Mouse (Mus musculus) neural tube, embryonic 15.5 days (tissue): ENCODE data around the gene Alox5ap. TPM values are rescaled to one million over a fixed set of nuclear protein-coding genes. Genes with fewer than 3 reads are reported as not detected.

Experiments used
- ATAC-seq: fragments of 200-750 bp; cut with Nextera tagmentation; 2 replicates; pipeline ENCODE4 v1.8.0; 2017; ENCODE audit warnings: mild to moderate bottlenecking, moderate TSS enrichment, moderate library complexity; ENCODE audit not compliant: low FRiP score
- H3K27ac ChIP-seq: fragments of 300-500 bp; sonication (generic); replicated peaks from 2 replicates; pipeline ENCODE4 v1.5.1; 2015; ENCODE audit warnings: mild to moderate bottlenecking, inconsistent platforms
- H3K27me3 ChIP-seq: fragments of 300-500 bp; sonication (generic); replicated peaks from 2 replicates; pipeline ENCODE4 v1.6.1; 2015; ENCODE audit warnings: inconsistent platforms
- H3K36me3 ChIP-seq: fragments of 300-500 bp; sonication (generic); 2 replicates; pipeline ENCODE4 v1.6.1; 2015; ENCODE audit warnings: inconsistent platforms
- H3K4me1 ChIP-seq: fragments of 300-500 bp; sonication (generic); 2 replicates; pipeline ENCODE4 v1.6.1; 2015; ENCODE audit warnings: inconsistent platforms
- H3K4me2 ChIP-seq: fragments of 300-500 bp; sonication (generic); 2 replicates; pipeline ENCODE4 v1.6.1; 2015; ENCODE audit warnings: inconsistent platforms, mild to moderate bottlenecking, moderate library complexity
- H3K4me3 ChIP-seq: fragments of 300-500 bp; sonication (generic); replicated peaks from 2 replicates; pipeline ENCODE4 v1.5.1; 2015; ENCODE audit warnings: mild to moderate bottlenecking, inconsistent platforms
- H3K9ac ChIP-seq: fragments of 300-500 bp; sonication (generic); replicated peaks from 2 replicates; pipeline ENCODE4 v1.6.1; 2015; ENCODE audit warnings: mild to moderate bottlenecking, inconsistent platforms
- H3K9me3 ChIP-seq: fragments of 300-500 bp; sonication (generic); replicated peaks from 2 replicates; pipeline ENCODE4 v1.6.1; 2016; ENCODE audit warnings: inconsistent platforms
- WGBS: fragments of 180-500 bp; shearing (Covaris S2); methylation state at CpG from one replicate; pipeline ENCODE4 v1.1.7; 2015; ENCODE audit warnings: mixed read lengths; 5-methylcytosine and 5-hydroxymethylcytosine counted together
- polyA plus RNA-seq: library from polyadenylated mRNA; unstranded; fragments of >200 nt; fragmentation: Nextera tagmentation; extraction: Ambion mirVana; gene quantifications from 2 replicates; pipeline ENCODE4 v1.2.1, GENCODE M21; 2015

Alox5ap gene
- 12.0 and 17.4 TPM in 2 replicates for polyA plus RNA-seq

GRCm38 (mm10) chr5:149264405-149264804, at the start of gene Alox5ap:
Gene Alox5ap (plus strand): TSS chr5:149264767.
- WGBS, result 63% methylated on average over 4 of the region's 4 CpGs
- no peaks in the 10 kb centered on the region for H3K36me3 ChIP-seq
- H3K4me2 ChIP-seq, result no peak within 1 kb of the TSS
- H3K9me3 ChIP-seq, result no peaks in the 10 kb centered on the region
- no peak within 1 kb of the TSS for H3K9ac ChIP-seq
- H3K27me3 ChIP-seq, result no peaks in the 10 kb centered on the region
- ATAC-seq, result no peak
- peaks cover 2% of the 10 kb centered on the region for H3K4me1 ChIP-seq
- H3K27ac ChIP-seq, result no peak within 1 kb of the TSS
- H3K4me3 ChIP-seq, result no peak within 1 kb of the TSS

DNA sequence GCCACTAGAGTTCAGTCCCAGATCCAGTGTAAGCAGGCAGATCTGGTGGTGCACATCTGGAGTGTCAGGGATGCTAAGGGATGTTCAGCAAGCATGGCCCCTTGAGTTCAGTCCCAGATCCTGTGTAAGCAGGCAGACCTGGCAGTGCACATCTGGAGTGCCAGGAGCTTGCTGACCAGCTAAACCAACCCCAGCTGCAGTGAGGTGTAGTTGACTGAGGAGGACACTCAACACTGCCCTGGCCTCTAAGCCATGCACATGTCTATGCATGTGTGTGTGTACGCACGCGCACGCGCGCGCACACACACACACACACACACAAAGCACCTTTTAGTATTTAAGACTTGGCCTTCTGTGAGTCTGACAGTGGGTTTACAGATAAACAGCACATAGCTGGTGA, 49.0 kb upstream of the Alox5ap start:
- Histone ChIP-seq H3K9me3 (no peaks in the 10 kb centered on the region), H3K9ac (no peak overlapping the region), H3K4me1 (no peaks in the 10 kb centered on the region), H3K27ac (no peak overlapping the region), H3K4me3 (no peak overlapping the region), H3K27me3 (no peaks in the 10 kb centered on the region), H3K36me3 (peaks cover 57% of the 10 kb centered on the region), H3K4me2 (no peak overlapping the region)
- WGBS, result 99% methylated on average over 7 of the region's 7 CpGs
- no peak for ATAC-seq

DNA sequence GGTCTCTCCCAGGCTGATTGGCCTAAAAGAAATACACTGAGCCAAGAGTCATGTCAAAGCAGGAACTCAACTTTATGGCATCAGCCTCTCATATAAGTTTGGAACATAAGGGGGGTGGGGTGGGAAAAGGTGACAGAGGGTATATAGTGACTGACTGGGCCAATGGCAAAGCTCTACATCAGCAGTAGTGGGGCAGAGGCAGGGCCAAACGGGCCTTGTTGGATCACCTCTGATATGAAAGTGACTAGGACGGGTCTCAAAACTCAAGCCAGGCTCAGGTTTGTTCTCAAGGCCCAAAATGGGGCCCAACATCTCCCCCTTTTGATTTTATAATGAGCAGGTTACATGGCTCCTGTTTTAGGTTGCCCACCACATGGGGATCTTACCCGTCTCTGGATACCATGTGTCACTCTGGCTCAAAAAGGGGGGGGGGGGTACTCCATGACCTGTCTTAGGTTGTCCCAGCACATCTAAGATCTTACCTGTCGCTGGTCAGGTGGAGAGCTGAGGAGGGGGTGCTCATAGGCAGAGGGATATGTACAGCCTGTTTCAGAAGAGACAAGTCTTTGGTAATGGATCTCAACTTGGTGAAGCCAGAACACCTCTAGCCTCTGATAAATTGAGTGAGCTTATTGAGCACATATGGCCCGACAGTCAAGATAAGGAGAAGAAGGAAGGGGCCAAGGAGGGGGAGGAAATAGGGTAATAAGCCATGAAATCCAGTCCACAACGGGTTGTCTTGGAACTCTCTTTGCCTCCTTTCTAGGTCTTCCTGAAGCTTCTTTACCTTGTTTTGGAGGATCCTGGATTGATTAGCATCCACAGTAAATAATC, 46.8 kb upstream of the Alox5ap start:
- no peak overlapping the region for H3K4me3 ChIP-seq
- no peak overlapping the region for H3K27ac ChIP-seq
- peaks cover 46% of the 10 kb centered on the region for H3K36me3 ChIP-seq
- no peaks in the 10 kb centered on the region for H3K27me3 ChIP-seq
- H3K4me2 ChIP-seq, result no peak overlapping the region
- H3K4me1 ChIP-seq, result no peaks in the 10 kb centered on the region
- WGBS, result 89% methylated on average over 6 of the region's 6 CpGs
- H3K9ac ChIP-seq, result no peak overlapping the region
- no peak for ATAC-seq
- no peaks in the 10 kb centered on the region for H3K9me3 ChIP-seq

DNA sequence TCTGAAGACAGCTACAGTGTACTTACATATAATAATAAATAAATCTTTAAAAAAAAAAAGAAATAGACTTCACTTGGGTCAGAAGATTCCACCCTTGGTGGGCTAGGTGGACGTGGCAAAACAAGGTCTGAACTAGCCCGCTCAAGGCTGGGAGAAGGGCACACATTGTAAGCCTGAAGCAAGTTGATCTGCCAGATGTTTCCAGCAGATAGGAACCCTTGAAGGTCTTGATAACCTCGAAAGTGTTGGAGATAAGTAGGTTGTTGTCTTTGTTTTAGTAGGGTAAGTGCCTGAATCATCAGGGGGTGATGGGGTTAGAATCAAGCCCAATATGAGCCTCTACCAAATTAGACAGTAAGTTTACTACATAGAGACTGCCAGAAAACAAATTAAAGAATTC, 45.1 kb upstream of the Alox5ap start:
- Histone ChIP-seq H3K9ac (no peak overlapping the region), H3K9me3 (no peaks in the 10 kb centered on the region), H3K4me1 (peaks cover 6% of the 10 kb centered on the region), H3K27me3 (no peaks in the 10 kb centered on the region), H3K4me2 (no peak overlapping the region), H3K27ac (no peak overlapping the region), H3K4me3 (no peak overlapping the region), H3K36me3 (peaks cover 29% of the 10 kb centered on the region)
- WGBS, result 84% methylated on average over 3 of the region's 3 CpGs
- no peak for ATAC-seq

- H3K9me3 ChIP-seq, result no peaks in the 10 kb centered on the region
- H3K27ac ChIP-seq, result no peak overlapping the region
- ATAC-seq, result no peak
- no peak overlapping the region for H3K9ac ChIP-seq
- no peak overlapping the region for H3K4me3 ChIP-seq
- peaks cover 9% of the 10 kb centered on the region for H3K4me1 ChIP-seq
- no peak overlapping the region for H3K4me2 ChIP-seq
- 96% methylated on average over 4 of the region's 4 CpGs for WGBS
- no peaks in the 10 kb centered on the region for H3K27me3 ChIP-seq
- H3K36me3 ChIP-seq, result peaks cover 10% of the 10 kb centered on the region; the same call in 1 of the 2 replicates
Measured at GRCm38 (mm10) chr5:149221355-149221754, 43.2 kb upstream of the Alox5ap start.

DNA sequence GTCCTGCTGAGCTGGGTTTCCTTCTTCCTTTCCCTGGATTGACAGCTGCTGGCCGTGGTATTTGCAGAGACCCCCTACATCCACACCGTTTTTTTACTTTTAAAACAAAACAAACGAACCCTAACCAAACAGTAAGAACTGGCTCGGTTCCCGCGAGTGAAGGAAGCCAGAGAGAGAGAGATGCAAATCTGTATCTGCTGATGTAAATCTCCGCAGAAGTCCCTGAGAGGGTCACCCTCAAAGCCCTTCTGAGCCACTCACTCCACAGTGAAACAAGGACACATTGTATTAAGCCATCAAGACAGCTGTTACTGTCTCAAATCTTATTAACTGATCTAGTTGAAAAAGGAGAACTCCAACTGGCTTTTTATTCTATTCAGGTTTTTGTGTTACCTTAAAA, 39.9 kb upstream of the Alox5ap start:
- 13% methylated on average over 7 of the region's 7 CpGs for WGBS
- H3K27ac ChIP-seq, result no peak overlapping the region
- no peak overlapping the region for H3K9ac ChIP-seq
- no peaks in the 10 kb centered on the region for H3K9me3 ChIP-seq
- H3K4me3 ChIP-seq, result no peak overlapping the region
- no peak for ATAC-seq
- no peaks in the 10 kb centered on the region for H3K36me3 ChIP-seq
- no peaks in the 10 kb centered on the region for H3K27me3 ChIP-seq
- H3K4me1 ChIP-seq, result peaks cover 10% of the 10 kb centered on the region
- H3K4me2 ChIP-seq, result 0 out of 2 replicates have a peak overlapping the region, but pooled peaks have one; percentile 11

DNA sequence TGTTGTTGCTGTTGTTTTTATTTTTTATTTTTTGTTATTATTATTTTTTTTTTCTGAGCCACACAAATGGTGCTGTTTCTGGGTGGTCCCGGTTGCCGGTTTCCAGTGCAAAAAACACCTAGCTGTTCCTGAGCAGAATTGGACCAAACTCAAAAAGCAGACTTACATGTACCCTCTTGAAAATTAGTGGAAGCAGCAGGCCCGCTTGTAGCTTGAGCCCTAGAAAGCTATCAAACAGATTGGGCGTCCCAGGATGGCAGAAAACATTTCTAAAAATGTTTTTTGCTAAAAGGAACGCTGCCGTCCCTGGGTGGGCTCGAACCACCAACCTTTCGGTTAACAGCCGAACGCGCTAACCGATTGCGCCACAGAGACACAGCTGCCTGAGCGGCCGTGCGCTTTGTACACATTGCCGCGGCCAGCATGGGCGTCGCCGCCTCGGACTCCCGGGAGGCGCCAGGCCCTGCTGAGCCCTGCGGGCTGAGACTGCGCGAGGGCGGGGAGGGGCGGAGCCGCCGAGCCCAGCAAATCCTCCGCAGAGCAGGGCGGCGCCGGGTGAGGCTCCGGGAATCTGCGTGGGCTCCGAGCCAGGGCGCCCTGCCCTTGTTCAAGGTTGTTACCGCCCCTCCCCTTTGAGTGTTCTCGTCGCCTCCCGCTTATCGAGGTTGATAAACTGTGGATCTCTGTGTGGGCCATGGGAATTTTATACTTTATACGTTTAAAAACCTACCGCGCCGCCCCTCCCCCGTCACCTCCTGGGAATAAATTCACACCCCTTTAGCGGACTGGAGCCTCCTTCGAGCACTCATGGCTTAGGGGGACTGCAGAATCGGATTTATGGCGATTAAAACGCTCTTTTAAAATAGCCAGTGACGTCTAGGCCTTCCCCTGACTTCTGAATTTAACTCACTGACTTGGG, 35.6 kb upstream of the Alox5ap start:
- Histone ChIP-seq H3K9me3 (no peaks in the 10 kb centered on the region), H3K27ac (peak overlapping the region; percentile 85), H3K36me3 (no peaks in the 10 kb centered on the region), H3K4me3 (peak overlapping the region; percentile 45), H3K4me2 (peak overlapping the region; percentile 57), H3K27me3 (no peaks in the 10 kb centered on the region), H3K9ac (peak overlapping the region; percentile 52), H3K4me1 (peaks cover 22% of the 10 kb centered on the region)
- peak; percentile 96 for ATAC-seq
- WGBS, result 3% methylated on average over 54 of the region's 55 CpGs

- H3K4me3 ChIP-seq, result peak overlapping the region; percentile 45
- H3K27ac ChIP-seq, result peak overlapping the region; percentile 85
- WGBS, result 75% methylated on average over 18 of the region's 18 CpGs
- H3K36me3 ChIP-seq, result no peaks in the 10 kb centered on the region
- ATAC-seq, result peak; percentile 11; the same call in 1 of the 2 replicates
- no peaks in the 10 kb centered on the region for H3K27me3 ChIP-seq
- peaks cover 14% of the 10 kb centered on the region for H3K4me1 ChIP-seq
- no peaks in the 10 kb centered on the region for H3K9me3 ChIP-seq
- peak overlapping the region; percentile 57 for H3K4me2 ChIP-seq
- H3K9ac ChIP-seq, result peak overlapping the region; percentile 52
Measured at GRCm38 (mm10) chr5:149229619-149230339, 34.8 kb upstream of the Alox5ap start.

GRCm38 (mm10) chr5:149235002-149235401, 29.6 kb upstream of the Alox5ap start:
- H3K27ac ChIP-seq, result no peak overlapping the region
- no peak overlapping the region for H3K4me3 ChIP-seq
- H3K4me1 ChIP-seq, result peaks cover 12% of the 10 kb centered on the region
- no peaks in the 10 kb centered on the region for H3K36me3 ChIP-seq
- no peaks in the 10 kb centered on the region for H3K27me3 ChIP-seq
- ATAC-seq, result no peak
- H3K9ac ChIP-seq, result no peak overlapping the region
- no peaks in the 10 kb centered on the region for H3K9me3 ChIP-seq
- WGBS, result 87% methylated on average over 7 of the region's 7 CpGs
- no peak overlapping the region for H3K4me2 ChIP-seq

- H3K4me2 ChIP-seq, result no peak overlapping the region
- no peak for ATAC-seq
- no peaks in the 10 kb centered on the region for H3K36me3 ChIP-seq
- H3K9me3 ChIP-seq, result peaks cover 3% of the 10 kb centered on the region; the same call in 1 of the 2 replicates
- H3K9ac ChIP-seq, result no peak overlapping the region
- WGBS, result 81% methylated on average over 24 of the region's 24 CpGs
- no peak overlapping the region for H3K4me3 ChIP-seq
- H3K27me3 ChIP-seq, result no peaks in the 10 kb centered on the region
- H3K4me1 ChIP-seq, result peaks cover 8% of the 10 kb centered on the region
- no peak overlapping the region for H3K27ac ChIP-seq
Measured at GRCm38 (mm10) chr5:149237221-149237950, 27.2 kb upstream of the Alox5ap start.

DNA sequence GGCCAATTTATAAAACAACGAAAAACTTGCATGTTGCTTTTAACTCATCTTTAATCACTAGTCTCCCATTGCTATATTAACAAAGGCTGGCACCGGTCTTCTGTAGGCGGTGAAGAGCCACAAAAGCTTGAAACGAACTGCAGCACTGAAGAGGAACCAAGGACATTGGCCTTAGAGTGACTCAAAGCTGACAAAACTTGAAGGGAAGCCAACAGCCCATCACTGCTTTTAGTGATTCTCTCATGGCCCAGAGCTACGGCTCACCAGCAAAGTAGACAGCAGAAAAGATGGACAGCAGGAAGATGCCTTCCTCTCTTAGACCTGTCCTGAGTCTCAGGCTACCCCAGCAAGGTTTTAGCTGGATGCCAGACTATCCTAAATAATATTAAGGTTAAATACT, 22.1 kb upstream of the Alox5ap start:
- ATAC-seq, result no peak
- no peak overlapping the region for H3K27ac ChIP-seq
- H3K4me3 ChIP-seq, result no peak overlapping the region
- peaks cover 7% of the 10 kb centered on the region for H3K4me1 ChIP-seq
- no peak overlapping the region for H3K4me2 ChIP-seq
- H3K27me3 ChIP-seq, result no peaks in the 10 kb centered on the region
- H3K36me3 ChIP-seq, result no peaks in the 10 kb centered on the region
- WGBS, result 90% methylated on average over 5 of the region's 5 CpGs
- no peak overlapping the region for H3K9ac ChIP-seq
- H3K9me3 ChIP-seq, result peaks cover 3% of the 10 kb centered on the region; the same call in 1 of the 2 replicates
